Mouse (Mus musculus): Measurements from ENCODE around the gene Cenpt.

Cenpt gene

DNA sequence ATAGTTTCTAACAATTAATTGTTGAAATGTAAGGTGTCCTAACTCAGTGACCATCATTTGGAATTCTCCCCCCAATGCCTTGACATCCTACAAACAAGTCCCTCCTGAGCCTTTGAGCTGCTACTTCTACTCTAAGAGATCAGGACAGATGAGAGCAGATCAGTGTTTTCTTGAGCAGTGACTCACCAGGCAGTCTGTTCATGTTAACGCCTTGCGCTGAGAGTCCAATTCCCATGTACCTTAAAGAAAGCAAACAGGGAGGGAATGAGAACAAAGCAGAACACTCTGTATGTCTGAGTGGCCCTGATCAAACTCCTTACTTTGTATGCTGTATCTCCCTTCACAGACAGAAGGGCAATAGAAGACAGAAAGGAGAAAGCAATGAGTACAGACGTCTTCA, 47.7 kb downstream of the Cenpt start:
- no peak for DNase-seq (ENCODE audit: low spot score)

GRCm38 (mm10) chr8:105804797-105805196, 48.3 kb downstream of the Cenpt start:
- DNase-seq (ENCODE audit: low spot score), result no peak

GRCm38 (mm10) chr8:105801153-105801904, 51.7 kb downstream of the Cenpt start:
- DNase-seq (ENCODE audit: low spot score), result no peak

DNA sequence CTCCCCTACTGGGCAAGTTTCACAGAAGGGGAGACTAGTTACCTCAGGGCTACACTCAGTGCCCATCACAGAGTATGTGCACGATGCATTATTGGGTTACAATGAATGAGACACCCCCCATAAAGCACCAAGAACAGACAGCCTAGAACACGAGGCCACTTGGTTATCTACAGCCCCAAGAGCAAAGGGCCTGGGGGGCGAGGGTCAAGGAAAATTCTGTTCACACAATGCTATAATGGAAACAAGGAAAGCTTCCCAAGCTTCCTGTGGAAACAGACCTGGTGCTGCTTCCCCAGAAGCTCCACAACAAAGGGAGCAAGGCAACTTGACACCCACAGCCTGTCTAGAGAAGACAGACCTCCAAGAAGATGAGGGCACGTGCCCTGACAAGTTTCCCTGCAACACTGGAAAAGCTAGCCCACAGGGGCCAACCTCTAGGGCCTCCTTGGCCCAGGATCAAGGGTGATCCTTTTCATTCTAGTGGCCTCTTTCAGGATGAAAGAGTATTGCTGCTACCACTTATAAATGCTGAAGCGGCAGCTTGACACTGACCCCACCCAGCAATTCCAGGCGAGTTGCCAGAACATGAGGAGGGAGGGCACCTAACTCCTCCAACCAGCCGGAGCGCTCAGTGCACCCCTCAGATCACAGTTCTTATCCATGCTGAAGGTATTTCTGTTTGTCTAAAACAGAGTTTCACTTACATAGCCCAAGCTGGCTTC, 53.8 kb downstream of the Cenpt start:
- peak; percentile 61 for DNase-seq (ENCODE audit: low spot score)

GRCm38 (mm10) chr8:105798408-105798807, 54.7 kb downstream of the Cenpt start:
- DNase-seq (ENCODE audit: low spot score), result no peak

GRCm38 (mm10) chr8:105795785-105796184, 57.3 kb downstream of the Cenpt start:
- no peak for DNase-seq (ENCODE audit: low spot score)

Data from ovary, adult 18-20 months (tissue).